Mouse (Mus musculus) heart, postnatal 14 days (tissue): ENCODE measurements around the gene 6430571L13Rik. TPM values are rescaled to one million over a fixed set of nuclear protein-coding genes. Genes with fewer than 3 reads are reported as not detected.
"Not testable (repeated sequence)": the region's sequence is repeated elsewhere in the genome, so short reads cannot be mapped to it uniquely, and the experiment has no call there.

ENCODE experiments used
- DNase-seq, 2 experiments: peaks; one replicate each; pipeline ENCODE4 v3.0.0; 2021 to 2022
- intact Hi-C: fragments of 180-260 bp; cut with DNase I; formaldehyde crosslinking; loops from one replicate; pipeline ENCODE4 v1.15.1; 2025
- total RNA-seq, 2 experiments: library from RNA; stranded (reverse); gene quantifications; 2 replicates each; pipeline ENCODE4 v1.2.3; 2021

Gene 6430571L13Rik
- total RNA-seq, 2 experiments from 2014 or later: 7.0 to 7.4 TPM

GRCm38 (mm10) chr9:107305601-107306542, 34.5 kb upstream of the 6430571L13Rik start:
- peak in 1 of 2 experiments; percentile 22 for DNase-seq
- intact Hi-C loops: no loop called here

GRCm38 (mm10) chr9:107306673-107307072, 33.7 kb upstream of the 6430571L13Rik start:
- DNase-seq, intact Hi-C loops: not testable (repeated sequence)

GRCm38 (mm10) chr9:107307099-107307872, 33.1 kb upstream of the 6430571L13Rik start:
- intact Hi-C loops: no loop called here

GRCm38 (mm10) chr9:107307886-107308285, 32.5 kb upstream of the 6430571L13Rik start:
- intact Hi-C loops: no loop called here
- DNase-seq: peak; percentile 88 to 89

More at GRCm38 (mm10) chr9:107307099-107307872, 33.1 kb upstream of the 6430571L13Rik start:
- DNase-seq: peak; percentile 37 to 53

GRCm38 (mm10) chr9:107308346-107309000, 31.9 kb upstream of the 6430571L13Rik start:
- intact Hi-C loops: no loop called here
- DNase-seq: no peak

DNA sequence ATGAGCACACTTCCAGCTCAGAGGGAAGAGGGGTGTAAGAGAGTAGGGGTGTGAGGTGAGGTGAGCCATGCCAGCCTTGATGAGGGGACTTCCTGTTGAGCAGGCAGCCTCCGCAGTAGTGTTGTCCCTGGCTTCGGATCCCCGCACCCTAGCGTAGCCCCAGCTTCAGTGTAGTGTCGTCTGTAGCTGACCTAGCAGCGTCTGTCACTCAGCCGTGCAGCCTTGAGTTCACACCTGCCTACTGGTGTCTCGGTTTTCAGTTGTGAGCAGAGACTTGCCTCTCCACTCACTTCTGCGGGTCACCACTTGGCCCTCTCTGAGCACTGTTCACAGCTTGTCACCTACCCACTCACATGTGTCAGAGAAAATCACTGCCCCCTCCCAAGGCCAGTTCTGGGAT, 31.2 kb upstream of the 6430571L13Rik start:
- intact Hi-C loops: no loop called here

GRCm38 (mm10) chr9:107309600-107309999, 30.8 kb upstream of the 6430571L13Rik start:
- intact Hi-C loops: no loop called here
- DNase-seq: no peak

More for the DNA sequence above, 31.2 kb upstream of the 6430571L13Rik start:
- no peak for DNase-seq

DNA sequence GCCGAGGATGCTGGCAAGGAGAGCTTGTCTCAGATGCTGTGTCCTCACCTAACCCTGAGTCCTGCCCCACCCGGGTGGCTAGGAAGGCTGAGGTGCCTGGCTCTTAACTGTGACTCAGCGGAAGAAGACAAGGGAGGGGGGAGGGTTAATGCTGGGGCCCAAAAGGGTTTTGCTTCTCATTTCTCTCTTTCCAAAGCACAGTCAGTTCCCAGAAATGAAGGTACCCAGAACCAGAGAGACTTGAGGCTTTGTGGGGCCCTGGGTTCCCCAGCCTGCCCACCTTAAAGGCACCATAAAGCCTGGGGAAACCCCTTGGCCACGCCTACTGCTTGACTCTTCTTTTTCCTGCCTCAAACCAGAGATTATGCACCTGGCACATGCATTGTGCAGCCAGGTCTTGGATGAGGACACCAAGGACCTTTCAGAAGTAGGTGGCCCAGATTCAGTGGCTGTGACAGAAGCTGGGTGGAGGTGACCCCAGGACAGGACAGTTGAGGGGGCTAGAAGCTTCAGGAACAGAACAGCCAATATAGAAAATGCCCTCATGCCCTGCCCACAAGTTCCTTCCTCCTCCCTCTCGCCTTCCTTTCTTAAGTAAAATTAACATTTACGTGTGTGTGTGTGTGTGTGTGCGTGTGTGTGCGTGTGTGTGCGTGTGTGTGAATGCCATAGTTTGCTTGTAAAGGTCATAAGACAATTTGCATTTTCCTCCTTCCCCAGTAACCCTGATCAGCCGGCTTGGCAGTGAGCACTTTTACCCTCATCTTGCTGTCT, 27.4 kb upstream of the 6430571L13Rik start:
- no peak for DNase-seq
- intact Hi-C loops: no loop called here

- DNase-seq: no peak
- intact Hi-C loops: no loop called here
These were observed 26.5 kb upstream of the 6430571L13Rik start for GRCm38 (mm10) chr9:107313926-107314325.

DNA sequence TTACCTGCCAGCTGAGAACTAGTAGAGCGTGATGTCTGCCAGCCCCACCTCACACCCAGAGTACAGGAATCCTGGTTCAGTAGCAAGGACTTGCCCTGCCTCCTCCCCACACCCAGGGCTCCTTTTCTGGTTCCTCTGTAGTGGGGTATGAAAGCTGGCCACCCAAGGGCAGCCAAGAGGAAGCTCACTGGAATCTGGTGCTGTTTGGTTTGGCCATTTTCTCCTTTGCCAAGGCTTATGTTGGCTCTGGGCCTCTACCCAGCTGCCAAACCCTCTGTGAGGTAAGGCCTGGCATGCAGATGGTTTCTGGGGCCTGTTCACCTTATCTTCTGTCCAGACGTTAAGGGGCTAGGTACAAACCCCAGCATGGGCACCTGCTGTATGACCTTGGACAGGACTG, 24.6 kb upstream of the 6430571L13Rik start:
- DNase-seq: peak; percentile 27 to 40
- intact Hi-C loops: no loop called here

GRCm38 (mm10) chr9:107322461-107323050, 17.8 kb upstream of the 6430571L13Rik start:
- intact Hi-C loops: no loop called here
- peak in 1 of 2 experiments; percentile 21 for DNase-seq

DNA sequence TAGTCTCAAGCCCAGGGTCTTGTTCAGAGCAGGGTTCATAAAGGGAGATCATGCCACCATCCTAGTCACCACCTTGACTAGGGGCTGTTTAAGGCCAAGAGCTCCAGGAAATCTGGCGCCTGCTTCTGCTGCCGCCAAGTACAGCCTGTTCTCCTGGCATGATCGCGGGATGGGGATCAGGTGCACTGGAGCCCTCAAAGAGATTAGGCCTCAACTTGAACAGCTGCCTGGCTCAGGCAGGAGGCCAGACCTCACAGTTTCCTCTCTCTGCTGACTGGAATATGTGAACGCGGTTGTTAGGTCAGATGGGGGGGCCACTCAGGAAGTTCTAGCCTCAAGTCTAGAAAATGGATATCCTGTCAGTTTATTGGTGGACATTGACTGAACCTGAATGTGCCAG, 16.8 kb upstream of the 6430571L13Rik start:
- peak; percentile 83 to 91 for DNase-seq
- intact Hi-C loops: no loop called here

GRCm38 (mm10) chr9:107324799-107325561, 15.4 kb upstream of the 6430571L13Rik start:
- intact Hi-C loops: loop anchor here (1.0 kb wide), 1 partner anchor 27 kb away; no protein-coding TSS in a partner anchor
- peak in 1 of 2 experiments; percentile 37 for DNase-seq

- intact Hi-C loops: no loop called here
- peak; percentile 58 to 73 for DNase-seq
These were observed 14.5 kb upstream of the 6430571L13Rik start for GRCm38 (mm10) chr9:107325904-107326303.

DNA sequence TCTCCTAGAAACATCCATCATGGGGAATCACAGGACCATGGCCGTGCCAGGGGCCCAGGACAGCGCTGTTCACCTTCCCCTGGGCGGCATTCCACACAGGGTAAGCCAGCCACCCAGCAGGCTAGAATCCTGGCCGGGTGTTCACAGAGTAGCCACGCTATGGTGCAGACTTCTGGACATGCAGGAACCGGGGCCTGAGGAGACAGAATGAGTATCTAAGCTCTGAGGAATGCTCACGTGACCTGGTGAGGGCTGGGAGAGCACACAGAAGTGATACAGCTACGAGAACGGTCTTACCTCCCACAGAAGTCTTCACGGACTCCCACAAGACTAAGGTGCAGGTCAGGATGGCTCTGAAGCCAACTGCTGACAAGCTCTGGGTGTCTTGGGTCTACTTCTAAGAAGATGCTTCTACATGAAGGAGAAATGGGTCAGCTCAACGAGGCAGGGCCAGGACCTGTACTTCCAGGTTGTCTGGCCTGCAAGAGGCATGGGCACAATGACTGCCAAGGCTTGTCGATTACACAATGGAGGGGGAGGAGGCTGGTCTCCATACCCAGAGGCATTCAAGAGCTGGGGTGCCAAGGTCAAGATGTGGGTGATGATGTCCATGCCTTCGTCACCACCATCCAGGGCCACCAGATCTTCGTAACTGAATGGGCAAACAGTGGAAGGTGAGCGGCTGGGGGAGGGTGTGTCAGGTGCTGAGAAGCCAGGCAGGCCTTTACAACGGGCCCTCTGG, 12.4 kb upstream of the 6430571L13Rik start:
- intact Hi-C loops: no loop called here
- DNase-seq: peak in 1 of 2 experiments; percentile 7

- intact Hi-C loops: no loop called here
- no peak for DNase-seq
These were observed 9.6 kb upstream of the 6430571L13Rik start for GRCm38 (mm10) chr9:107330791-107331190.

DNA sequence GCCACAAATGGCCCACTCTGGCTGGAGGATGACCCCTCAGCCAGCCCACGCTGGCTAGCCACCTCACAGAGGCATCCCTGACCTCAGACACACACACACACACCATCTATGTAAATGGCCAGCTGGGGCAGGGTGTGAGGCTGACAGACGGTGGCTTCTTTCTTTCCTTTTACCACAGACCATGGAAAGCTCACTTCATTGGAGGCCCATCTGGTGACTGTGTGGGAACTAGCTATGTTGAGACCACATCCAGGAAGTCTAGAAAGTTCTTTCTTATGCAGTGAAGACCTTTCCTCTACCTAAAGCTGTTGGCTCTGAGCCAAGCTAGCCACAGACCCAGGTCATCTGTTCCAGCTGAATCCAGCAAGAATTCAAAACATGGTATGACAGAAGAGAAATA, 6.7 kb upstream of the 6430571L13Rik start:
- intact Hi-C loops: no loop called here
- DNase-seq: no peak

DNA sequence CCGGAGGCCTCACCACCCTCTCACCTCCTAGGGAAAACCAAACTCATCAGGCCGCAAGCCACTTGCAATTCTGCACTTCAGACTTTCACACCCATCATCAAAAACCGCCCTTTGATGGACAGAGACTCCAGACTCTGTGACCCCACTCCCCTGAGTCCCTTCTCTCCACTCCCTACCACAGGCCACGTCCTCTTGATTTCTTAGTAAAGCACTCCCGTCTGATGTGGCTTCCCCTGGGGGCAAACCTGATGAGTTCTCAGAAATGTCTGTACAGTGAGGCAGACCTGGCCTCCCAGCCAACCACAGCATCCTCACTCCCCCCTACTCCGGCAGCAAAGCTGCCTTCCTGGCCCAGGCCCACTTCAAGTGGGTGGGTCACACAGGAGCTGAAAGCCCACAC, 6.0 kb upstream of the 6430571L13Rik start:
- DNase-seq: no peak
- intact Hi-C loops: no loop called here
